Mouse (Mus musculus): Measurements from ENCODE around the gene Tmem161a. TPM values are rescaled to one million over a fixed set of nuclear protein-coding genes. Genes with fewer than 3 reads are reported as not detected.

Gene Tmem161a
- total and polyA plus RNA-seq, 2 experiments from 2014 or later = 132 to 155 TPM

DNA sequence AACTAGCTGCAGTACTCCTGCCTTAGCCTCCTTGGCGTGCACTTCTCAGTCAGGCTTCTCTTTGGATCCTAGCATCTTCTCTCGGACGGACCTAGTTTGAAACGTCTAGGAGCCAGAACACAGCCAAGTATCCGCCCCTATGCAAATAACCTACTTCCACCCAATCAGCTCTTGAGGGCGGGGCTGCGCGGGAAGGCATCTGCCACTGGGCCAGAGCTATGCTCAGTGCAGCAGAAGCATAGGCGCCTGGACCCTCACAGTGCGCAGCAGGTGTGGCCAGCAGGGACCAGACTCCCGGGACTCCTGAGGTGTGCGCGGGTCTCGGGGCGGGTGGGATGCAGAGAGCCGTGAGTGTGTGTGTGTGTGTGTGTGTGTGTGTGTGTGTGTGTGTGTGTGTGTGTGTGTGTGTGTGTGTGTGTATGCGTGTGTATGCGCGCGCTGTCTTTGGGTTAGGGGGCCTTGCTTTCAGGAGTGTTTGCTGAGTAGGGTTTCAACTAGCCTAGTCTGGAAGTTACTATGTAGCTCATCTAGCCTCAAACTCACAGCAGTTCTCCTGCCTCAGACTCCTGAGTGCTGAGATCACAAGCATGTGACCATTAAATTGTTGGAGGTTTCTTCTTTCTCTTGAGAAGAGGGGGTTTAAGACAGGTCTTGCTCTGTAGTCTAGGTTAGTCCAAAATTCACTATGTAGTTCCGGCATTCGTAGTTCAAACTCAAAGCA is 19.5 kb upstream of the Tmem161a start:
- H3K27me3 ChIP-seq (ENCODE audit: control insufficient read depth, insufficient read depth, low read length) = no peaks in the 10 kb centered on the region
- DNase-seq (ENCODE audit: low spot score) (peak; percentile 70), ATAC-seq (ENCODE audit: insufficient read depth, low read depth) (peak; percentile 92)
- H3K36me3 ChIP-seq (replicated peaks; ENCODE audit: control insufficient read depth, insufficient read depth, low read length) = no peaks in the 10 kb centered on the region
- H3K4me2 ChIP-seq (ENCODE audit: low read depth, low read length) = peak overlapping the region; percentile 30
- H3K4me3 ChIP-seq (ENCODE audit: low read depth, low read length) = peak overlapping the region; percentile 5; the same call in 1 of the 2 replicates
- H3K9ac ChIP-seq (replicated peaks; ENCODE audit: low read depth, low read length) = no peak overlapping the region
- H3K9me3 ChIP-seq (replicated peaks; ENCODE audit: control insufficient read depth, low read length) = no peaks in the 10 kb centered on the region
- H3K4me1 ChIP-seq (ENCODE audit: control insufficient read depth, insufficient read depth) = no peaks in the 10 kb centered on the region
- WGBS = 16% methylated on average over 22 of the region's 22 CpGs
- no peak for TF ChIP-seq EP300 (IDR thresholded peaks at IDR 0.05; ENCODE audit: low read depth)
- TF ChIP-seq CTCF (IDR thresholded peaks at IDR 0.05; ENCODE audit: low read depth) = no peak
- no peak overlapping the region for H3K27ac ChIP-seq (ENCODE audit: low read depth)

DNA sequence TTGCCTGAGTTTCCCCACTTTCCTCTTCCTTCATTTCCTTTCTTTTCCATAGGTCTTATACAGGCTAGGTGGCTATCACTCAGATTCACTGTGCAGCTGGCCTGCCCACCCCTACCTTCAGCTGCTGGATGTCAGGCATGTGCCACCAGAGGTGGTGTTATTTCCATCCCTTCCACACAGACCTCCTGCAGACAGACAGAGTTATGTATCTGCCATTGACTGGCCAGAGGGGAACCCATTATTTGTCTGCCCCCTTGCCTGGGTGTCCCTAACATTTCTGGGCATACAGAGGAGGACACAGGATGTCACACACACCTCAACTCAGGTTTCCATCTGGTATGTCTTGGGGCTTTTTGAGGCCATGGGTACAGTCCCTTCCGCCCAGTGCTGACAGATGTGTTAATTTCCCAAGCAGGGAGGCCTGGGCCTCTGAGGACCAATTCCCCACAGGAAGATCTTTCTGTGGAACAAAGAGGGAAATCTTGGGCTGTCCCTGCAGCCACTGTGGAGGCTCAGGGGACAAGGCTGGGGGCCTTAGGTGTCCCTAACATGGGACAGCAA is 14.8 kb upstream of the Tmem161a start:
- H3K4me1 ChIP-seq (ENCODE audit: control insufficient read depth, insufficient read depth) = no peaks in the 10 kb centered on the region
- H3K9ac ChIP-seq (replicated peaks; ENCODE audit: low read depth, low read length) = no peak overlapping the region
- no peaks in the 10 kb centered on the region for H3K36me3 ChIP-seq (replicated peaks; ENCODE audit: control insufficient read depth, insufficient read depth, low read length)
- H3K4me3 ChIP-seq (ENCODE audit: low read depth, low read length) = no peak overlapping the region
- H3K27ac ChIP-seq (ENCODE audit: low read depth) = no peak overlapping the region
- ATAC-seq (ENCODE audit: insufficient read depth, low read depth) (no peak), DNase-seq (ENCODE audit: low spot score) (no peak)
- no peaks in the 10 kb centered on the region for H3K27me3 ChIP-seq (ENCODE audit: control insufficient read depth, insufficient read depth, low read length)
- no peak overlapping the region for H3K4me2 ChIP-seq (ENCODE audit: low read depth, low read length)
- no peak for TF ChIP-seq CTCF (IDR thresholded peaks at IDR 0.05; ENCODE audit: low read depth)
- no peak for TF ChIP-seq EP300 (IDR thresholded peaks at IDR 0.05; ENCODE audit: low read depth)
- 93% methylated on average over 1 of the region's 1 CpGs for WGBS
- no peaks in the 10 kb centered on the region for H3K9me3 ChIP-seq (replicated peaks; ENCODE audit: control insufficient read depth, low read length)

DNA sequence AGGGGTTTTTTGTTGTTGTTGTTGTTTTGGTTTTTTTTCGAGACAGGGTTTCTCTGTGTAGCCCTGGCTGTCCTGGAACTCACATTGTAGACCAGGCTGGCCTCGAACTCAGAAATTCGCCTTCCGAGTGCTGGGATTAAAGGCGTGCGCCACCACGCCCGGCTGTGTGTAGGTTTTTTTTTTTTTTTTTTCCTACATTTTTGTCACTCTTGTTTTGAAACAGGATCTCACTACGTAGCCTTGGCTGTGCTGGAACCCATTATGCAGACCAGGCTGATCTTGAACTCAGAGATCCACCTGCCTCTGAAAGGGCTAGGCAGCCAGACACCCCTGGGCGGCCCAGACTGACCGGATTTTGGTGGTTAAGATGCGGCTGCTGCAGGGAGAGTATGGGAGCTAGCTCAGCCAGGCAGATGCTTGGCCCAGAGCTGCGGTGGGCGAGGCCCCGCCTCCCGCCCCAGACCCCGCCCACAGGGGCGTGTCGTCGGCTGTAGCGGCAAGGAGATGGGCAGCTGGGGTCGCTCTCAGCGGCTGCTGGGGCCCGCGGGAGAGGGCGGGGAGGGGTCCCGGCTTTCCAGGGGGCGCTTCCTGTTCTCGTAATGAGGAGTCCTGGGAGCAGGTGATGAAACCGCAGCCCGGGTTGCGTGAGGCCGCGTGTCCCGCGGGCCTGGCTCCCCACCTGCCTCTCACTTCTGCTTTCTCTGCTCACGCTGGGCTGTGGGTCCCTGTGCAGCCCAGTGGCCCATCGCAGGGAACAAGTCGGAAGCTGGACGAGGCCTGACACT is 13.9 kb upstream of the Tmem161a start:
- H3K9ac ChIP-seq (replicated peaks; ENCODE audit: low read depth, low read length) = no peak overlapping the region
- peak overlapping the region; percentile 48 for H3K4me3 ChIP-seq (ENCODE audit: low read depth, low read length)
- no peaks in the 10 kb centered on the region for H3K36me3 ChIP-seq (replicated peaks; ENCODE audit: control insufficient read depth, insufficient read depth, low read length)
- peak overlapping the region; percentile 66 for H3K4me2 ChIP-seq (ENCODE audit: low read depth, low read length)
- TF ChIP-seq EP300 (IDR thresholded peaks at IDR 0.05; ENCODE audit: low read depth) (no peak), CTCF (IDR thresholded peaks at IDR 0.05; ENCODE audit: low read depth) (no peak)
- H3K27me3 ChIP-seq (ENCODE audit: control insufficient read depth, insufficient read depth, low read length) = no peaks in the 10 kb centered on the region
- H3K27ac ChIP-seq (ENCODE audit: low read depth) = no peak overlapping the region
- 11% methylated on average over 39 of the region's 40 CpGs for WGBS
- no peaks in the 10 kb centered on the region for H3K4me1 ChIP-seq (ENCODE audit: control insufficient read depth, insufficient read depth)
- peak; percentile 86 for ATAC-seq (ENCODE audit: insufficient read depth, low read depth)
- no peak for DNase-seq (ENCODE audit: low spot score)
- no peaks in the 10 kb centered on the region for H3K9me3 ChIP-seq (replicated peaks; ENCODE audit: control insufficient read depth, low read length)

DNA sequence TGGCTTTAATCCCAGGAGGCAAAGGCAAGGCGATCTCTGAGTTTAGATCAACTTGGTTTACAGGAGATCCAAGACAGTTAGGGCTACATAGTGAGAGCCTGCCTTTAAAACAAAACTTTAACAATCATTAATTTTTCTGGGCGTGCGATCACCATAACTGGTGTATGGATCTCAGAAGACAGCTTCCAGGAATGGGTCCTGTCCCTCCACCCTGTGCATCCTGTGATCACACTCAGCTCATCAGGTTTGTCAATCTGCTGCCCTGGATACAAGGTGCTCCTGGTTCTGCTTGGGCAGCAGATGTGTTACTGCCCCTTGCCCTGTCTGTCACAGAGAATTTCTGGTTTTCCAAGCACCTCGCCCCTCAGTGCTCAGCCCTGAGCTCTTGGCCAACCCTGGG is 12.9 kb upstream of the Tmem161a start:
- Histone ChIP-seq H3K36me3 (replicated peaks; ENCODE audit: control insufficient read depth, insufficient read depth, low read length) (no peaks in the 10 kb centered on the region), H3K4me1 (ENCODE audit: control insufficient read depth, insufficient read depth) (no peaks in the 10 kb centered on the region), H3K27ac (ENCODE audit: low read depth) (no peak overlapping the region), H3K9ac (replicated peaks; ENCODE audit: low read depth, low read length) (no peak overlapping the region), H3K4me2 (ENCODE audit: low read depth, low read length) (no peak overlapping the region), H3K4me3 (ENCODE audit: low read depth, low read length) (no peak overlapping the region), H3K9me3 (replicated peaks; ENCODE audit: control insufficient read depth, low read length) (no peaks in the 10 kb centered on the region), H3K27me3 (ENCODE audit: control insufficient read depth, insufficient read depth, low read length) (no peaks in the 10 kb centered on the region)
- DNase-seq (ENCODE audit: low spot score) (no peak), ATAC-seq (ENCODE audit: insufficient read depth, low read depth) (no peak)
- 88% methylated on average over 4 of the region's 4 CpGs for WGBS
- TF ChIP-seq CTCF (IDR thresholded peaks at IDR 0.05; ENCODE audit: low read depth) = no peak
- no peak for TF ChIP-seq EP300 (IDR thresholded peaks at IDR 0.05; ENCODE audit: low read depth)

DNA sequence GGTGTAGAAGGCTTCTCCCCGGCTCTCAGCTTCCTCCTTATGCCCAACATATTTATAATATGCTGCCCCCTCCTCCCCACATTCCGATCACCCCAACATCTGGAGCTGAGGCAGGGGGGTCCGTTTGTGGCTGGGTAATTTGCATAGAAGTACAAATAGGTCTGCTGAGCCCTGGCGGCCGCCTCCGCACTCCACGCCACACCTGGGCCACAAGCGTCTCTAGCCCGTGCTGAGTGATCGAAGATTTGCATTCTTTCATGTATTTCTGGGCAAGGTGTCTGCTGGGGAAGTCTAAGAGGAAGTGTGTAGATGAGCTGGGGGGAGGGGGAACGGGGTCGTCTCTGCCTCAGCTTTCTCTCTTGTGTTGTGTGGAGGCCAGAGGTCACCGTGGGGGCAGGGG is 12.1 kb upstream of the Tmem161a start:
- Histone ChIP-seq H3K27me3 (ENCODE audit: control insufficient read depth, insufficient read depth, low read length) (peaks cover 1% of the 10 kb centered on the region), H3K4me1 (ENCODE audit: control insufficient read depth, insufficient read depth) (no peaks in the 10 kb centered on the region), H3K27ac (ENCODE audit: low read depth) (no peak overlapping the region; the same call in 1 of the 2 replicates), H3K36me3 (replicated peaks; ENCODE audit: control insufficient read depth, insufficient read depth, low read length) (no peaks in the 10 kb centered on the region), H3K9ac (replicated peaks; ENCODE audit: low read depth, low read length) (no peak overlapping the region), H3K9me3 (replicated peaks; ENCODE audit: control insufficient read depth, low read length) (no peaks in the 10 kb centered on the region), H3K4me3 (ENCODE audit: low read depth, low read length) (no peak overlapping the region), H3K4me2 (ENCODE audit: low read depth, low read length) (no peak overlapping the region)
- TF ChIP-seq EP300 (IDR thresholded peaks at IDR 0.05; ENCODE audit: low read depth) = no peak
- TF ChIP-seq CTCF (IDR thresholded peaks at IDR 0.05; ENCODE audit: low read depth) = no peak
- DNase-seq (ENCODE audit: low spot score) = no peak
- 54% methylated on average over 13 of the region's 13 CpGs for WGBS
- no peak for ATAC-seq (ENCODE audit: insufficient read depth, low read depth)

Data from heart, postnatal 0 days (tissue).